Mouse (Mus musculus): Measurements from ENCODE around the gene Jag1. TPM values are rescaled to one million over a fixed set of nuclear protein-coding genes. Genes with fewer than 3 reads are reported as not detected.

Gene Jag1
- polyA plus RNA-seq, 1 experiment: 4.0 TPM

DNA sequence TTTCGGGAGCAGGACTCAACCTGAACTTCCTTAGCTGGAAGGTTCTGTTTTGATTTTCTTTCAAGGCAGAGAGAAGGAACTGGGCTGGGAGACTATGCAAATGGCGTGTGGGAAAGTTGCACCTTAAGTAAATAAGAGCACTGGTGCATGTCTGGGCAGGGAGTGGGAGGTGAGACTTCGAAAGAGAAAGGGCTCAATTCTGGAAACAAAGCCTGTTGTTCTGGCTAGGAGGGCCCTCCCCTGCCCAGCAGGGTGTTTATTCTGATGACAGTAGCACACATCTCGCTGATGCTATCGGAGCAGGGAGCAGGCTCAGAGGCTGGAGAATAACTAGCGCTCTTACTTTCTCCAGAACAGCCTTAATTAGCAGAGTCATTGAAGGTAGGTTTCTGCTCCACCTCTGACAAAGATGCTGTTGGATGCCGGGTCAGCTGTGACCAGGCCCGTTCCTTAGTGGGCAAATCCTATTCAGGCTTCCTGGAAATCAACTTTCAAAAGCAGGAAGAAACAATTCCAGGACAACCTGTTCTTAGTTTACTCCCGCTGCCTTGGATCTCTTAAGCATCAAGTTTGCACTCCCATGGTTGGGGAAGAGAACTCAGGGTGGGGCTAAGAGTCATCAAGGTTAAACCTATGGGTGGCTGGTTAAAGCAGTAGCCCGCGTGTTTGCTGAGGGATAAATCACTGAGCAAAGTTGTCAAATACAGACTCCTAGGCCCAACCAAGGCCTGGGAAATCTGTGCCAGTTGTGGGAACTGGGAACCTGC, 18.0 kb downstream of the Jag1 start:
- TF ChIP-seq CEBPB (IDR thresholded peaks at IDR 0.05; ENCODE audit: low read depth): no peak
- no peak for TF ChIP-seq MYOG (IDR thresholded peaks at IDR 0.05; ENCODE audit: control insufficient read depth, extremely low read depth, insufficient read length)
- no peak for TF ChIP-seq USF1 (IDR thresholded peaks at IDR 0.05; ENCODE audit: low read depth)
- no peak for TF ChIP-seq MYOD1 (IDR thresholded peaks at IDR 0.05; ENCODE audit: control insufficient read depth, insufficient read length, low read depth)
- no peak for TF ChIP-seq CTCF (IDR thresholded peaks at IDR 0.05; ENCODE audit: control insufficient read depth, insufficient read depth, insufficient read length)
- no peak for TF ChIP-seq FOSL1 (IDR thresholded peaks at IDR 0.05; ENCODE audit: insufficient read depth, low read length, poor library complexity, severe bottlenecking)
- no peak for TF ChIP-seq MAX (IDR thresholded peaks at IDR 0.05)
- peaks cover 66% of the 10 kb centered on the region for H3K36me3 ChIP-seq (ENCODE audit: control insufficient read depth, insufficient read depth)
- no peak overlapping the region for H3ac ChIP-seq (ENCODE audit: control insufficient read depth, insufficient read length, low read depth)
- H3K79me3 ChIP-seq (ENCODE audit: low read depth): no peaks in the 10 kb centered on the region
- no peak overlapping the region for H3K4me3 ChIP-seq (ENCODE audit: insufficient read depth, poor library complexity, severe bottlenecking)
- H3K79me2 ChIP-seq (ENCODE audit: control insufficient read depth, insufficient read depth): no peaks in the 10 kb centered on the region
- no peaks in the 10 kb centered on the region for H3K27me3 ChIP-seq (ENCODE audit: control insufficient read depth, insufficient read depth, insufficient read length)

DNA sequence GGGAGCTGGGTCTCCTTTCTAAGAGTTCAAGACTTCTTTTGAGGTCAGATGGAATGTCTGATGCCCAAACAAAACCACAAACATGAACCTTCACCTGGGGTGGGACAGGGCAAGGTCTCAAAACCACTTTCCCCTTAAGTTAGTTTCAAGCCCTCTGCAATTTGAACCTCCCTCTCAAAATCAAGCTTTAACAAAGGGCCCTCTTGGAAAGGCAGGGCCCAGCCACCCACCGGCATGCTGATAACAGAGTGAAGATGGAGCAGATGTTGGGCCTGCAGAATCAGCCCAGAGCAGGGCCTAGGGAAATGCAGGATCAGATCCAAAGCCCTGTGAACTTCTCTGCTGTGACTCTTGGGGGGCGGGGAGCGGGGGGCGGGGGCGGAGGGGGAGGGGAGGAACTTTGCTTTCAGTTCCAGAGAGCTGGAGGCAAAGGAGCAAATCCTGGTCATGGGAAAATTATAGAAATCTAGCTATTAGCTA, 19.4 kb downstream of the Jag1 start:
- no peak overlapping the region for H3K4me3 ChIP-seq (ENCODE audit: insufficient read depth, poor library complexity, severe bottlenecking)
- H3ac ChIP-seq (ENCODE audit: control insufficient read depth, insufficient read length, low read depth): no peak overlapping the region
- no peaks in the 10 kb centered on the region for H3K79me2 ChIP-seq (ENCODE audit: control insufficient read depth, insufficient read depth)
- no peak for TF ChIP-seq MYOD1 (IDR thresholded peaks at IDR 0.05; ENCODE audit: control insufficient read depth, insufficient read length, low read depth)
- TF ChIP-seq CTCF (IDR thresholded peaks at IDR 0.05; ENCODE audit: control insufficient read depth, insufficient read depth, insufficient read length): no peak
- no peak for TF ChIP-seq MYOG (IDR thresholded peaks at IDR 0.05; ENCODE audit: control insufficient read depth, extremely low read depth, insufficient read length)
- TF ChIP-seq CEBPB (IDR thresholded peaks at IDR 0.05; ENCODE audit: low read depth): no peak
- no peak for TF ChIP-seq FOSL1 (IDR thresholded peaks at IDR 0.05; ENCODE audit: insufficient read depth, low read length, poor library complexity, severe bottlenecking)
- TF ChIP-seq USF1 (IDR thresholded peaks at IDR 0.05; ENCODE audit: low read depth): no peak
- no peak for TF ChIP-seq MAX (IDR thresholded peaks at IDR 0.05)
- H3K27me3 ChIP-seq (ENCODE audit: control insufficient read depth, insufficient read depth, insufficient read length): no peaks in the 10 kb centered on the region
- H3K36me3 ChIP-seq (ENCODE audit: control insufficient read depth, insufficient read depth): peaks cover 66% of the 10 kb centered on the region
- H3K79me3 ChIP-seq (ENCODE audit: low read depth): no peaks in the 10 kb centered on the region

DNA sequence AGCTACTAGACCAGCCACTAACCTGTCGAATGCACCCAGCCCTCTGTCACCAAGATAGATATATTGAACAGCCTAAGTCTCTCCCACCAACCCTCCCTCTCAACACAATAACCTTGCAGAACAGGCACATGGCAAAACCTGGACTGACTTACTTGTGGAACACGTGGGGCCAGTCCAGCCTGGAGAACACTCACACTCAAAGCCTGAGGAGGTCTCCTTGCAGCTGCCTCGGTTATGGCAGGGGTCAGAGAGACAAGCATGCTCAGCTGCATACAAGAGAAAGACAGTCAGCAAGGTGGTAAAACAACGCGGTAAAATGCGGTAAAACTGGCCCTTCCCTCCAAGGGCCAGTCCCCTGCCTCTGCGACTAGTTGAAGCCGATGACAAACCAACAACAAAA, 22.1 kb downstream of the Jag1 start:
- H3K79me2 ChIP-seq (ENCODE audit: control insufficient read depth, insufficient read depth): no peaks in the 10 kb centered on the region
- no peaks in the 10 kb centered on the region for H3K79me3 ChIP-seq (ENCODE audit: low read depth)
- H3ac ChIP-seq (ENCODE audit: control insufficient read depth, insufficient read length, low read depth): no peak overlapping the region
- no peak overlapping the region for H3K4me3 ChIP-seq (ENCODE audit: insufficient read depth, poor library complexity, severe bottlenecking)
- H3K27me3 ChIP-seq (ENCODE audit: control insufficient read depth, insufficient read depth, insufficient read length): no peaks in the 10 kb centered on the region
- peaks cover 65% of the 10 kb centered on the region for H3K36me3 ChIP-seq (ENCODE audit: control insufficient read depth, insufficient read depth)
- TF ChIP-seq MYOG (IDR thresholded peaks at IDR 0.05; ENCODE audit: control insufficient read depth, extremely low read depth, insufficient read length): no peak
- no peak for TF ChIP-seq CEBPB (IDR thresholded peaks at IDR 0.05; ENCODE audit: low read depth)
- no peak for TF ChIP-seq CTCF (IDR thresholded peaks at IDR 0.05; ENCODE audit: control insufficient read depth, insufficient read depth, insufficient read length)
- TF ChIP-seq FOSL1 (IDR thresholded peaks at IDR 0.05; ENCODE audit: insufficient read depth, low read length, poor library complexity, severe bottlenecking): no peak
- no peak for TF ChIP-seq USF1 (IDR thresholded peaks at IDR 0.05; ENCODE audit: low read depth)
- TF ChIP-seq MYOD1 (IDR thresholded peaks at IDR 0.05; ENCODE audit: control insufficient read depth, insufficient read length, low read depth): no peak
- no peak for TF ChIP-seq MAX (IDR thresholded peaks at IDR 0.05)

DNA sequence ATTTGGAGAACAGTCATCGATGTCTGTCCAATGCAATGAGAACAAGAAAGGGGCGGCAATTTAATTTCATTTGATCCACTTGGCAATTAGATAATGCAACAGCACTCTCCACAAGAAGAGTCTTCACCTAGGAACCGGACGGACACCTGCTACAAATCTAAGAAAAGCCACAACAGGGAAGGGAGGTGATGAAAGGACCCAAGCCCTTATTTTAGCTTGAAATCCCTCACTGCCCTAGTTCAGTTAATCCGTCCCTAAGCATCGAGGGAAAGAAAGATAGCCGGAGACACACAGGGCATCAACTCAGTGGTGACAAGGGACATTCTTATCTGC, 23.2 kb downstream of the Jag1 start:
- H3K36me3 ChIP-seq (ENCODE audit: control insufficient read depth, insufficient read depth): peaks cover 68% of the 10 kb centered on the region
- no peak overlapping the region for H3K4me3 ChIP-seq (ENCODE audit: insufficient read depth, poor library complexity, severe bottlenecking)
- TF ChIP-seq MAX (IDR thresholded peaks at IDR 0.05): no peak
- TF ChIP-seq MYOD1 (IDR thresholded peaks at IDR 0.05; ENCODE audit: control insufficient read depth, insufficient read length, low read depth): no peak
- no peak for TF ChIP-seq CEBPB (IDR thresholded peaks at IDR 0.05; ENCODE audit: low read depth)
- no peak for TF ChIP-seq MYOG (IDR thresholded peaks at IDR 0.05; ENCODE audit: control insufficient read depth, extremely low read depth, insufficient read length)
- no peak for TF ChIP-seq CTCF (IDR thresholded peaks at IDR 0.05; ENCODE audit: control insufficient read depth, insufficient read depth, insufficient read length)
- no peak for TF ChIP-seq USF1 (IDR thresholded peaks at IDR 0.05; ENCODE audit: low read depth)
- TF ChIP-seq FOSL1 (IDR thresholded peaks at IDR 0.05; ENCODE audit: insufficient read depth, low read length, poor library complexity, severe bottlenecking): no peak

DNA sequence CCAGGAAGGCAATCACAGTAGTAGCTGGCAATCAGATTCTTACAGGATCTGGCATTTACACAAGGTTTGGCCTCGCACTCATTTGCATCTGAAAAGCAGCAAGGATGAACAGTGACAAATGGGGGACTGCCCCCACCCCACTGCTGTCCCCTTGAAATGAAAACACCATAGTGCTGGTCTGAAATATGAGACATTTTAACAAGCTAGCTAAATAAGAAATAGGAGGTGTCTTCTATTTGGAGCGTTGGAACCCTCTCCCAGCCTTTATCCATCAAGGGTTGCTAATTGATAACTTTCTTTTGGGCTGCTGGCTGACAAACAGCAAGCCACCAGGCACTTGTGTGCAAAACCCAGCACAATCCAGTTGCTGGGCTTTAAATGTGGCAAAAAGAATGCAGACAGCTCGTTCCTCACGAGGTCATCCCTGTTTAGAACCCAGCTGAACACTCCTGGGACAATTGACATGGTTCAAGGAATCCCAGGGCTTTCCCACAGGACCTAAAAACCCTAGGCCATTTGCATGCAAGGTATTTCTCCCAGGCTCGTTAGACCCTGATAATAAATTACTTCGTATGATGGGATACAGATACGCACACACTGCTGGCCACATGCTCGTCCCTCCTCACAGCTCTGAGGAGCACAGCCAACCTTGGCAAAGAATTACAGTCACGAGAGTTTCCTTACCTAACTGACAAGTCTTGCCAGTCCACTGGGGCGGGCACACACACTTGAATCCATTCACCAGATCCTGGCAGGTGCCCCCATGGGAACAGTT, 23.7 kb downstream of the Jag1 start:
- H3K27me3 ChIP-seq (ENCODE audit: control insufficient read depth, insufficient read depth, insufficient read length): no peaks in the 10 kb centered on the region
- H3K79me2 ChIP-seq (ENCODE audit: control insufficient read depth, insufficient read depth): no peaks in the 10 kb centered on the region
- TF ChIP-seq CTCF (IDR thresholded peaks at IDR 0.05; ENCODE audit: control insufficient read depth, insufficient read depth, insufficient read length) (no peak), CEBPB (IDR thresholded peaks at IDR 0.05; ENCODE audit: low read depth) (no peak)
- peaks cover 73% of the 10 kb centered on the region for H3K36me3 ChIP-seq (ENCODE audit: control insufficient read depth, insufficient read depth)
- no peaks in the 10 kb centered on the region for H3K79me3 ChIP-seq (ENCODE audit: low read depth)
- H3K4me3 ChIP-seq (ENCODE audit: insufficient read depth, poor library complexity, severe bottlenecking): no peak overlapping the region
- no peak overlapping the region for H3ac ChIP-seq (ENCODE audit: control insufficient read depth, insufficient read length, low read depth)

More for the DNA sequence above, 23.2 kb downstream of the Jag1 start:
- Histone ChIP-seq H3K27me3 (ENCODE audit: control insufficient read depth, insufficient read depth, insufficient read length) (no peaks in the 10 kb centered on the region), H3K79me3 (ENCODE audit: low read depth) (no peaks in the 10 kb centered on the region), H3ac (ENCODE audit: control insufficient read depth, insufficient read length, low read depth) (no peak overlapping the region), H3K79me2 (ENCODE audit: control insufficient read depth, insufficient read depth) (no peaks in the 10 kb centered on the region)

All from C2C12 (cell line).